Mouse (Mus musculus) neural tube, embryonic 13.5 days (tissue): Measurements from ENCODE around the gene Bsg. TPM values are rescaled to one million over a fixed set of nuclear protein-coding genes. Genes with fewer than 3 reads are reported as not detected.

Experiments
- ATAC-seq: fragments of 200-750 bp; cut with Nextera tagmentation; 2 replicates; pipeline ENCODE4 v1.8.0; 2017; ENCODE audit warnings: low read depth, mild to moderate bottlenecking, moderate TSS enrichment, moderate library complexity
- H3K27ac ChIP-seq: fragments of 300-500 bp; sonication (generic); replicated peaks from 2 replicates; pipeline ENCODE4 v1.5.1; 2015; ENCODE audit warnings: moderate library complexity, mild to moderate bottlenecking, inconsistent platforms
- H3K27me3 ChIP-seq: fragments of 300-500 bp; sonication (generic); 2 replicates; pipeline ENCODE4 v1.6.1; 2015; ENCODE audit warnings: mild to moderate bottlenecking, inconsistent platforms
- H3K36me3 ChIP-seq: fragments of 300-500 bp; sonication (generic); 2 replicates; pipeline ENCODE4 v1.6.1; 2015; ENCODE audit warnings: mild to moderate bottlenecking, inconsistent platforms
- H3K4me1 ChIP-seq: fragments of 300-500 bp; sonication (generic); replicated peaks from 2 replicates; pipeline ENCODE4 v1.6.1; 2015; ENCODE audit warnings: inconsistent platforms
- H3K4me2 ChIP-seq: fragments of 300-500 bp; sonication (generic); 2 replicates; pipeline ENCODE4 v1.6.1; 2015; ENCODE audit warnings: inconsistent platforms, mild to moderate bottlenecking, moderate library complexity
- H3K4me3 ChIP-seq: fragments of 300-500 bp; sonication (generic); 2 replicates; pipeline ENCODE4 v1.5.1; 2015; ENCODE audit warnings: mild to moderate bottlenecking, inconsistent platforms
- H3K9ac ChIP-seq: fragments of 300-500 bp; sonication (generic); 2 replicates; pipeline ENCODE4 v1.6.1; 2015; ENCODE audit warnings: moderate library complexity, mild to moderate bottlenecking, inconsistent platforms
- H3K9me3 ChIP-seq: fragments of 300-500 bp; sonication (generic); 2 replicates; pipeline ENCODE4 v1.6.1; 2016; ENCODE audit warnings: inconsistent platforms
- WGBS: fragments of 180-500 bp; shearing (Covaris S2); methylation state at CpG from one replicate; pipeline ENCODE4 v1.1.7; 2015; 5-methylcytosine and 5-hydroxymethylcytosine counted together
- polyA plus RNA-seq: library from polyadenylated mRNA; unstranded; fragments of >200 nt; fragmentation: Nextera tagmentation; extraction: Ambion mirVana; gene quantifications from 2 replicates; pipeline ENCODE4 v1.2.1, GENCODE M21; 2015

Gene Bsg
- polyA plus RNA-seq = 750 and 762 TPM in 2 replicates

DNA sequence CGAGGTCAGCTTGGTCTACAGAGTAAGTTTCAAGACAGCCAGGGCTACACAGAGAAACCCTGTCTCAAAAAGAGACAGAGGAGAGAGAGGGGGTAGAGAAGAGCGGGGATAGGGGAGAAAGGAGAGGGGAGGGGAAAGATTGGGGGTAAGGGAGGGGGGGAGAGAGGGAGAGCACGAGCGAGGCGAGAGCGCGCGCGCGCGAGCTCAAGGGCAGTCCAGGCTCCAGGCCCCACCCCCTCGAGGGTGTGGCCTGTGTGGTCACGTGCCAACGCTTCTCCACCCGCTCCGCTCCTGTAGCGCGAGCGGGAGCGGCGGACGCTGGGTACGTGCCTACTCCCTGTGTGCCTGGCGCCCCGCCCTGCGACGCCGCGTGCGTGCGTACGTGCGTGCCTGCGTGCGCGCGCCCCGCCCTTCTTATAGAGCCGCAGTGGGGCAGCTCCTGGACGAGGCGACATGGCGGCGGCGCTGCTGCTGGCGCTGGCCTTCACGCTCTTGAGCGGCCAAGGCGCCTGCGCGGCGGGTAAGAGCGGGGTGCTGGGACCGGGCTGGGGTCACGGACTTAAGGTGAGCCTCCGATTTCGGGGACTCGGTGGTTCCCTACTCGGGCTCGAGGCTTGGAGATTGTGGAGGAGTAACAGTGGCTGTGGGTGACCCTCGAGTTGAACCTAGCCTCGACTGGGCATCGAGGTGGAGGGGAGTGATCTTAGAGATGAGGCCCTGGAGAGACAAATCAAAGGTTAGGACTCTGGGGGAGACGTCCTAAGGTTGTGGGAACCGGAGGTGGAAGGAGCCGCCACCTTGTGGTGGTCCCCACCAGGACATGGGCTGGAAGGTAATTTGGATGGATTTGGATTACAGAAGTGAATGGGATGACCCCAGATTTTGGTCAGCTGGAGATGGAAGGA, at the start of gene Bsg:
Gene Bsg (plus strand): TSS at position 427 of the 905 bp plus-strand sequence.
- 1% methylated on average over 53 of the region's 65 CpGs for WGBS
- Histone ChIP-seq H3K4me3 (peak within 1 kb of the TSS; percentile 59), H3K4me2 (peak within 1 kb of the TSS; percentile 99), H3K27me3 (no peaks in the 10 kb centered on the region), H3K36me3 (peaks cover 22% of the 10 kb centered on the region), H3K27ac (peak within 1 kb of the TSS; percentile 84), H3K9me3 (no peaks in the 10 kb centered on the region), H3K4me1 (peaks cover 33% of the 10 kb centered on the region), H3K9ac (peak within 1 kb of the TSS; percentile 85)
- ATAC-seq = peak; percentile 95

- Histone ChIP-seq H3K27ac (0 out of 2 replicates have a peak overlapping the region, but pooled peaks have one; percentile 6), H3K27me3 (peaks cover 9% of the 10 kb centered on the region), H3K4me3 (no peak overlapping the region), H3K4me1 (peaks cover 15% of the 10 kb centered on the region), H3K9ac (no peak overlapping the region), H3K4me2 (no peak overlapping the region), H3K36me3 (no peaks in the 10 kb centered on the region), H3K9me3 (no peaks in the 10 kb centered on the region)
- 41% methylated on average over 1 of the region's 1 CpGs for WGBS
- peak; percentile 77 for ATAC-seq
These were observed 49.3 kb upstream of the Bsg start for GRCm38 (mm10) chr10:79654946-79655395.

DNA sequence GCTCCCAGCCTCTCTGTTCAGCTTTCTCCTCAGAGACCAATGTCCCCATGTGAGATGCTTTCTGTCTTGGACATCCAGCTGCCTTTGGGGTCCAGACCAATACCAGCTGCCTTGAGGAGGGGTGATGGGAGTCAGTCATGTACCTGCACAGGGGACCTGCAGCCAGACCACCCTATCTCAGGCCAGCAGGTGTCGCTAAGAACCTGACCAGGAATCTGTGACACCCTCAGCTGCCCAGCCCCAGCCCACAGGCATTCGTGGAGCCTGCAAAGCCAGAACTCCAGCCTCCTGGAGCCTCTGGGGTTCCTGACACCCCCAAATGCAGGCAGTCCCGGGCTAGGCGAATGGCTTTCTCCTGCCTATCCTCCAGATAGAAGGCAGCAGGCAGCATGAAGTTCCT, 45.5 kb upstream of the Bsg start:
- Histone ChIP-seq H3K27ac (no peak overlapping the region), H3K36me3 (no peaks in the 10 kb centered on the region), H3K4me2 (no peak overlapping the region), H3K9ac (no peak overlapping the region), H3K27me3 (no peaks in the 10 kb centered on the region), H3K4me1 (peaks cover 15% of the 10 kb centered on the region), H3K9me3 (no peaks in the 10 kb centered on the region), H3K4me3 (no peak overlapping the region)
- WGBS = 17% methylated on average over 4 of the region's 4 CpGs
- no peak for ATAC-seq

- no peak for ATAC-seq
- H3K4me3 ChIP-seq = no peak overlapping the region
- H3K9me3 ChIP-seq = no peaks in the 10 kb centered on the region
- no peak overlapping the region for H3K9ac ChIP-seq
- H3K36me3 ChIP-seq = no peaks in the 10 kb centered on the region
- H3K27ac ChIP-seq = no peak overlapping the region
- H3K27me3 ChIP-seq = no peaks in the 10 kb centered on the region
- H3K4me2 ChIP-seq = no peak overlapping the region
- H3K4me1 ChIP-seq = peaks cover 6% of the 10 kb centered on the region
- WGBS = 75% methylated on average over 2 of the region's 2 CpGs
These were observed 44.0 kb upstream of the Bsg start for GRCm38 (mm10) chr10:79660298-79660697.

DNA sequence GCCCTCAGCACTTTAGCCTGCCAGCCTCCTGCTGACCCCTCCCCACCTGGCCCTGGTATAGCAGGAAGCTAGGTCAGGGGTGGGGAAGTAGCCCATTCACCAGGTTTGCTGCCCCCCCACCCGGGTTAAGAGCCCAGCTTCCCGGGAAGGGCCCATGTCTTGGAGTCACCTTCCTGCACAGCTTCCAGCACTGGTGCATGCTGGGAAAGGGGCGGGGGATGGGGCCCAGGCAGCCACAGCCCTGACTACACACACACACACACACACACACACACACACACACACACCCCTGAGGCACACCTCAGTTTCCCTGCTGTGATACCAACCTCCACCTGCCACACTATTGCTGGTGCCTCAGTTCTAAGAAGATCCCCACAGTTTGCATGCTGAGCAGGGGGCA, 42.4 kb upstream of the Bsg start:
- H3K9me3 ChIP-seq = no peaks in the 10 kb centered on the region
- WGBS = 47% methylated on average over 3 of the region's 3 CpGs
- no peak overlapping the region for H3K4me3 ChIP-seq
- no peak overlapping the region for H3K27ac ChIP-seq
- no peaks in the 10 kb centered on the region for H3K27me3 ChIP-seq
- no peak for ATAC-seq
- 0 out of 2 replicates have a peak, but pooled peaks cover 4% of the 10 kb centered on the region for H3K4me1 ChIP-seq
- no peak overlapping the region for H3K4me2 ChIP-seq
- H3K9ac ChIP-seq = 0 out of 2 replicates have a peak overlapping the region, but pooled peaks have one; percentile 8
- no peaks in the 10 kb centered on the region for H3K36me3 ChIP-seq

GRCm38 (mm10) chr10:79664131-79664665, 40.1 kb upstream of the Bsg start, which contains the start of gene Madcam1:
Gene Madcam1, plus strand, starts transcription at chr10:79664559.
- H3K4me1 ChIP-seq = peaks cover 12% of the 10 kb centered on the region
- no peak within 1 kb of the TSS for H3K4me3 ChIP-seq
- ATAC-seq = no peak
- H3K27me3 ChIP-seq = no peaks in the 10 kb centered on the region
- H3K9me3 ChIP-seq = no peaks in the 10 kb centered on the region
- no peak within 1 kb of the TSS for H3K4me2 ChIP-seq
- H3K27ac ChIP-seq = no peak within 1 kb of the TSS
- 12% methylated on average over 13 of the region's 13 CpGs for WGBS
- H3K9ac ChIP-seq = no peak within 1 kb of the TSS
- no peaks in the 10 kb centered on the region for H3K36me3 ChIP-seq

- no peak overlapping the region for H3K9ac ChIP-seq
- no peaks in the 10 kb centered on the region for H3K36me3 ChIP-seq
- 90% methylated on average over 8 of the region's 8 CpGs for WGBS
These were observed 39.2 kb upstream of the Bsg start for GRCm38 (mm10) chr10:79665051-79665450.

GRCm38 (mm10) chr10:79666493-79666892, 37.8 kb upstream of the Bsg start:
- peaks cover 28% of the 10 kb centered on the region for H3K4me1 ChIP-seq
- no peaks in the 10 kb centered on the region for H3K9me3 ChIP-seq
- ATAC-seq = no peak
- H3K4me2 ChIP-seq = no peak overlapping the region
- no peaks in the 10 kb centered on the region for H3K27me3 ChIP-seq
- H3K4me3 ChIP-seq = no peak overlapping the region
- H3K9ac ChIP-seq = no peak overlapping the region
- 72% methylated on average over 9 of the region's 9 CpGs for WGBS
- no peak overlapping the region for H3K27ac ChIP-seq
- no peaks in the 10 kb centered on the region for H3K36me3 ChIP-seq

More at GRCm38 (mm10) chr10:79665051-79665450, 39.2 kb upstream of the Bsg start:
- H3K27me3 ChIP-seq = no peaks in the 10 kb centered on the region
- no peak for ATAC-seq
- no peaks in the 10 kb centered on the region for H3K9me3 ChIP-seq
- no peak overlapping the region for H3K4me3 ChIP-seq
- H3K4me1 ChIP-seq = peaks cover 14% of the 10 kb centered on the region
- no peak overlapping the region for H3K27ac ChIP-seq
- H3K4me2 ChIP-seq = no peak overlapping the region

DNA sequence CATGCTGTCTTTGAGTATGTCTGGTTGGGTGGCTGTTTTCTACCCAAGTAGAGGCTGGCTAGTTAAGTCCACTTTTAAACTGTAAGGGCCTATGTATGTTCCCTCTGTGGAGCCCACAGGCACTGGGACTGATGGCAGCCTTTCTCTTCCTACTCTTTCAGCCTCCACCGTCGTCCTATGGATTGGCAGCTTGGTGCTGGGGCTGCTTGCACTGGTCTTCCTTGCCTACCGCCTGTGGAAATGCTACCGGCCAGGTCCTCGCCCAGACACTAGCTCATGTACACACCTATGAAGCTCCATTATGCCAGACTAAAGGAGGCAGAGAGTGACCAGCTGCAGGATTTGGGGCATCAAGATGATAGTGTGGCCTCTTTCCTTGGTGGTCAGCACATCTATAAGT, 36.2 kb upstream of the Bsg start:
- no peaks in the 10 kb centered on the region for H3K9me3 ChIP-seq
- 88% methylated on average over 5 of the region's 5 CpGs for WGBS
- H3K27me3 ChIP-seq = no peaks in the 10 kb centered on the region
- H3K36me3 ChIP-seq = peaks cover 6% of the 10 kb centered on the region
- H3K4me3 ChIP-seq = peak overlapping the region; percentile 92
- H3K9ac ChIP-seq = peak overlapping the region; percentile 95; the same call in 1 of the 2 replicates
- peak overlapping the region; percentile 99 for H3K4me2 ChIP-seq
- peak overlapping the region; percentile 98 for H3K27ac ChIP-seq
- peaks cover 34% of the 10 kb centered on the region for H3K4me1 ChIP-seq
- ATAC-seq = no peak

DNA sequence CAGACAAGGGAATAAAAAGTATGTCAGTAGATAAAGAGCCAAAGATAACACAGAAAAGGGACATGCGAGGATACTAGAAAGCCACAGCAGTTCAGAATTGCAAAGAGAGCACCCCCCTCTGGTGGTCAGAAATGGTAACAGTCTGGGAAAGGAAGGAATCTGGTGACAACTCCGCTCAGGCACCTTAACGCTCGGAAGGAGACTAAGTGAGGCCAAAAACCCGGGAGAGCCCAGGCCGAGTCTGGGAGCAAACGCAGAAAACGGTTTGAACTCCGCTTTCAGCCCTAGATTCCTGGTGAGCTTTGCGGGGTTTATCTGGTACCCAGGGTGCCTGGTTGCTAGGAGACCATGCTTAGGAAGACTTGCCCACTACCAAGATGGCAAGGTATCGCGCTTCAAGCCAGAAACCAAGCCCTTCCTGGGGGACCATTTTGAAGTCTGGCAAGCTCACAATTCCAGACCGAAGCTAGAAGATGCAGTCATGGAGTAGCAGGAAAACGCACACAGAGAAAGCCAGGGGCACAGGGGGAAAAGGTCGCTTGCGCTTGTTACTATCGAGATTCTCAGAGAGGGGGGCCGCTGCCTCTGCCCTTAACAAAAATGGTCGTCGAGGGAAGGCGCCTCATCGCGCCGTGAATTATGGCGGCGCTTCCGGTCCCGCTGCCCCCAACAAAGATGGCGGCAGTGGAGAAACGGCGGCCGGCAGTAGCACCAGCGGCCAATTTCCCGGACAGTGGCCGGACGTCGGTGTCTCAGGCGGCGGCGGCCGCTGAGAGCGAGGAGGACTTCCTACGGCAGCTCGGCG, 35.3 kb upstream of the Bsg start, which contains the start of gene Tpgs1:
Gene Tpgs1 (plus strand): TSS at position 599 of the 805 bp plus-strand sequence.
- ATAC-seq = peak; percentile 78
- H3K9me3 ChIP-seq = no peaks in the 10 kb centered on the region
- under 1% methylated on average over 45 of the region's 45 CpGs for WGBS

GRCm38 (mm10) chr10:79669576-79670057, 34.7 kb upstream of the Bsg start:
- Histone ChIP-seq H3K27ac (peak overlapping the region; percentile 98), H3K9me3 (no peaks in the 10 kb centered on the region), H3K36me3 (peaks cover 14% of the 10 kb centered on the region), H3K4me1 (peaks cover 30% of the 10 kb centered on the region), H3K4me2 (peak overlapping the region; percentile 99), H3K27me3 (no peaks in the 10 kb centered on the region), H3K9ac (peak overlapping the region; percentile 95), H3K4me3 (peak overlapping the region; percentile 92)
- ATAC-seq = peak; percentile 65
- under 1% methylated on average over 47 of the region's 47 CpGs for WGBS

More for the DNA sequence above, 35.3 kb upstream of the Bsg start, which contains the start of gene Tpgs1:
- Histone ChIP-seq H3K4me1 (peaks cover 34% of the 10 kb centered on the region), H3K27ac (peak within 1 kb of the TSS; percentile 98), H3K9ac (peak within 1 kb of the TSS; percentile 95), H3K27me3 (no peaks in the 10 kb centered on the region), H3K4me2 (peak within 1 kb of the TSS; percentile 99), H3K4me3 (peak within 1 kb of the TSS; percentile 92), H3K36me3 (peaks cover 14% of the 10 kb centered on the region)
